Mouse (Mus musculus) urinary bladder, postnatal 25 days (tissue): ENCODE measurements around the gene Cops4.

Experiments used
- DNase-seq: peaks from one replicate; pipeline ENCODE4 v3.0.0; 2022; ENCODE audit warnings: low spot score

Gene Cops4

GRCm38 (mm10) chr5:100518049-100519026 is at the start of gene Cops4:
TSS of gene Cops4 (plus strand) at chr5:100518309.
- DNase-seq = peak; percentile 86

GRCm38 (mm10) chr5:100476328-100476727 is 41.8 kb upstream of the Cops4 start:
- no peak for DNase-seq

- DNase-seq = no peak
These were observed 40.5 kb upstream of the Cops4 start for GRCm38 (mm10) chr5:100477604-100478003.

GRCm38 (mm10) chr5:100483569-100483968 is 34.5 kb upstream of the Cops4 start:
- DNase-seq = no peak

- no peak for DNase-seq
These were observed 31.0 kb upstream of the Cops4 start for GRCm38 (mm10) chr5:100487120-100487519.

GRCm38 (mm10) chr5:100488231-100488630 is 29.9 kb upstream of the Cops4 start:
- no peak for DNase-seq

DNA sequence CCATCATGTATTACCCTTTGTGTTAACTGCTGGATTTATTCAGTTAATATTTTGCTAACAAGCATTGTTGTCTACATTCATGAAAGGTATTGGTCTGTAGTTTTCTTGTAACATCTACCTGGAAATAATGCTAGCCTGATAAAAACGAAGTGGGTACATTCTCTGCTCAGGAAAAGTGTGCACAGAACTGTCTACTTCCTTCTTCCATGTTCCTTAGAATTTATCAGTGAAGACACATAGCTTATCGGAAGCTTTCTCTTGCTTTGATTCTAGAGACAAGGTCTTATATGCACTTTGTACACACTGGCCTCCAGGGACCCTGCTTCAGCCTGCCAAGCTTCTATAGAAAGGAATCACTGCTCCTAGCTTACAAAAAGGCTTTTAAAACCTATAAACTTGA is 28.8 kb upstream of the Cops4 start:
- DNase-seq = no peak

- no peak for DNase-seq
These were observed 26.4 kb upstream of the Cops4 start for GRCm38 (mm10) chr5:100491704-100492103.

- peak; percentile 61 for DNase-seq
These were observed 19.5 kb upstream of the Cops4 start for GRCm38 (mm10) chr5:100498436-100499180.

- DNase-seq = no peak
These were observed 18.9 kb upstream of the Cops4 start for GRCm38 (mm10) chr5:100499243-100499642.

DNA sequence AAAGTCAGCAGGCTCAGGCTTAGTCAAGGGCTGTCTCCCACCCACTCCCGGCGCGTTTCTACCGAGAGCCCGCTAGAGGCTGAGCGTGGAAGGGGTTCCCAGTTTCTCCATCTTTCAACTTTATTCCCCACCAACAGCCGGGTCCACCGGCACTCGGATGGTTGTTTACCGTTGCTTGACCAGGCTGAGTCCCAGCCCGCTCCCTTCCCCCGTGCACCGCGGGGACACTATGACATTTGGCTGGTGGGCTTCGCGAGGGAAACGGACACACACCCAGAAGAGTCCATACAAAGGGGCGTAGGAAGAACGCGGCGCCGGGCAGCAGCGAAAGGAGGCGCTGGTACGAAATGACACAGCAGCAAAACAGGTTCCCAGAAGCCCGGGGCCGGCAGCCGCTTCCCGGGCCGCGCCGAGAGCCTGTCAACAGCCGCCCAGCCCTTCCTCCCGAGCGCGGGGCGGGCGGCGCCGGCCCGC is 18.2 kb upstream of the Cops4 start:
- peak; percentile 26 for DNase-seq

DNA sequence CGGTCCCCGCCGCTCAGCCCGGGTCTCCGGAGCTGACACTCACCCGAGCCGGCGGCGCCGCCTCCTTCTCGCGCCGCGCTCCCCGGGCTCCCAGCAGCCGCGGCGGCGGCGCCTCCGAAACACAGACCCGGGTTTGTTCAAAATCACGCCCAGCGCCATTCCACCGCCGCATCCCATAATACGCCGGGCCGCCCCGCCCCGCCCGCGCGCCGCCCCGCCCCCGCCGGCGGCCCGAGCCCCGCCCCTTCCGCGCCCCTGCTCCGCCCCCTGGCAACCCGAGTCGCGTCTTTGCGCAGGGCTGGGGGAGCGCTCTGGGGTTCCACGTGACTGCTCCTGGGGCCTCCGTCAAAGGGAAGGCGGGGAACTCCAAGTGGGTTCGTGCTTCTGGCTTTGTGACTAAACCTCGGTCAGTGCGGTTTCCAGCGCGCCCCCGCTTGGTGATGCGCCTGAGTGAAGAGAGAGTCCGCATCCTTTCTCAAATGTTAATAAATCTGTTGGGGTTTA is 17.6 kb upstream of the Cops4 start, which contains the start of gene Lin54:
Gene Lin54 (minus strand): TSS at position 182 of the 504 bp plus-strand sequence.
- DNase-seq = peak; percentile 77

GRCm38 (mm10) chr5:100501267-100501666 is 16.8 kb upstream of the Cops4 start:
- no peak for DNase-seq

GRCm38 (mm10) chr5:100509247-100509646 is 8.9 kb upstream of the Cops4 start:
- DNase-seq = no peak

GRCm38 (mm10) chr5:100512576-100512975 is 5.5 kb upstream of the Cops4 start:
- DNase-seq = no peak

DNA sequence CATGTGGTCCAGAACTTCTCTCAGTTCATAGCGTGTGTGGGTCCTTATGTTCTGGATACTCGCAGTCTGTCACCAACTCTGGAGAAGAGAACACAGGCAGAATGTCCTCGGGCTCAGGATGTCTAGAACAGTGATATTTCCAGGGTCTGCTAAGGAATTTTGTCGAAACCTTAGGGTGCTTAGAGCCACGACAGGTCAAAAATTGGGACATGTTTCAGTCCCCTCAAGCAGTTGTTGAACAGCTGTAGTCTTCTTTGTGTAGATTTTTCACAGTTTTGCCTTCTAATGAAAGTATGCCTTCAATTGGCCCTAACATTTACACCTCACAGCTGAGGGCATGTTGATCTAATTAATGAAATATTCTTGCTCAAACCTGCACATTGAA is 910 bp downstream of the Cops4 start:
- no peak for DNase-seq

DNA sequence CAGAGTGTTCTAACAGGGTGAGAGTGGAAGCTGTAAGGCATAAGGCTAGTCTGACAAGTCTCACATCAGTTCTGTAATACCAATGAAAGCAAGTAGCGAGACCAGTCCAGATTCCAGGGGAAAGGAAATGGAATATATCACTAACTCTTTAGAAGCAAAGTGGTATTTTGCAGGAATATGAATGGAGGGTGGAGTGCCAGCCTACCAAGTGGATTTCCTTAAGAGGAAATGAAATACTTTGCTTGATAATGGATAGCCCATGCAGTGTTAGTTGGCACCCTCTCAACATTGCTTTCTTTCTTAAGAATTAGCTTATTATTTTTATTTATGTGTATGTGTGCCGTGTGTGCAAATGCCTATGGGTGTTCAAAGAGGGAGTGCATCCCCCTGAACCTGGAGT is 2.1 kb downstream of the Cops4 start:
- no peak for DNase-seq

GRCm38 (mm10) chr5:100523331-100523730 is 5.2 kb downstream of the Cops4 start:
- no peak for DNase-seq

DNA sequence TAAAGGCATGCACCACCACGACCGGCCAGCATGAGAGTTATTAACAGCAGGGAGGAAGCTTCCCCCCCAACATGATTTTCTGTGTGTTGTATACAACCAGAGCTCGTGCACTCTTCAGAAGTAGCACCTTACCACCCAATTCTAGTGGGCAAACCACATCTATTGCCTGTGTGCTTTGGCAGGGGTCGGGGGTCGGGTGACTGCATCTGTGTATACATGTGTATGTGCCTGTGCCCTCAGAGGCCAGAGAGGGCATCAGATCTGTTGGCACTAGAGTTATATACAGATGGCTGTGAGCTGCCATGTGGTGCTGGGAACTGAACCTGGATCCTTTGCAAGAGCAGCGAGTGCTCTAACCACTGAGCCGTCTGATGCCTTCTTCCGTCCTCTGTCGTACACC is 6.8 kb downstream of the Cops4 start:
- DNase-seq = no peak

- DNase-seq = no peak
These were observed 7.5 kb downstream of the Cops4 start for GRCm38 (mm10) chr5:100525620-100526019.

DNA sequence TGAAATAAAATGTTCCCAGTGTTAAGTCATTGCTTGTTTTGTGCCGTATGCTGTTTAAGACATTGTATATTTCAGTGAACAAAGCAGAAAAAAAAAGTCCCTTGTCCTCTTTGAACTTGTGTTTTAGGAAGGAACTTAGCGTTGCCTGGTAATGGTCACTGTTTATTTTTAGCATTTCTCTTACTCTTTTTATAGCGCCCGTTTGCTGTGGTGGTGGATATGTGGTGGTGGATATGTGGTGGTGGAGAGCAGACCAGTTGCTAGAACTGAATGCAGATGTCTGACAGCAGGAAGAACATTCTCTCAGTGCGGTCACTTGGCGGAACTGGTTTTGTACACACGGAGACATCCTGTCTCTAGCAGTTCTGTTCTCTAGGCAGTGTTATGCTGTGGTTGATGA is 8.1 kb downstream of the Cops4 start:
- DNase-seq = no peak

- no peak for DNase-seq
These were observed 17.7 kb downstream of the Cops4 start for GRCm38 (mm10) chr5:100535826-100536225.

DNA sequence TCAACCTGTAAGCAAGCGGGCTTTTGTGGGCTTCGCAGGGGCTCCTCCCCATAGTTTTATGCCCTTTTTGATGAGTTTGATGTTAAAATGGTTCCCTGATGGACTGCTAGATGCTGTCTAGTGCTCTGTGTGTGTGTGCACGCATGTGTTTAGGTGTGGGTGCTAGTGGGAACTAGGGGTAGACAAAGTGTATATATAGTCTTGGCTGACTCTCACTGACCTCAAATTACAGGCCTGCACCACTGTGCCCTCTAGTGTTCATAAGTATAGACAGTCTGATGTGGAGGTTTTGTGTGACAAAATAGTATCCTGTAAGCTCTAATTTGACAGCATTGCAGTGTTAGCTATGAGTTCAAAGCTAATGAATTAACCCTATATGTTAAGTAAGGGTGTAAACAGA is 18.5 kb downstream of the Cops4 start:
- DNase-seq = no peak
